Mouse (Mus musculus) limb, embryonic 13.5 days (tissue): ENCODE measurements around the gene Gm10974. TPM values are rescaled to one million over a fixed set of nuclear protein-coding genes. Genes with fewer than 3 reads are reported as not detected.

Experiments used
- ATAC-seq: fragments of 200-750 bp; cut with Nextera tagmentation; 2 replicates; pipeline ENCODE4 v1.8.0; 2017; ENCODE audit warnings: low read depth, moderate number of reproducible peaks, moderate TSS enrichment; ENCODE audit not compliant: low FRiP score
- H3K27ac ChIP-seq: fragments of 300-500 bp; sonication (generic); 2 replicates; pipeline ENCODE4 v1.5.1; 2015; ENCODE audit warnings: inconsistent platforms, mild to moderate bottlenecking, moderate library complexity
- H3K27me3 ChIP-seq: fragments of 300-500 bp; sonication (generic); 2 replicates; pipeline ENCODE4 v1.6.1; 2015; ENCODE audit warnings: mild to moderate bottlenecking, inconsistent platforms
- H3K36me3 ChIP-seq: fragments of 300-500 bp; sonication (generic); 2 replicates; pipeline ENCODE4 v1.6.1; 2015; ENCODE audit warnings: inconsistent platforms, mild to moderate bottlenecking, moderate library complexity
- H3K4me1 ChIP-seq: fragments of 300-500 bp; sonication (generic); 2 replicates; pipeline ENCODE4 v1.6.1; 2015; ENCODE audit warnings: inconsistent platforms
- H3K4me2 ChIP-seq: fragments of 300-500 bp; sonication (generic); replicated peaks from 2 replicates; pipeline ENCODE4 v1.6.1; 2015; ENCODE audit warnings: inconsistent platforms, mild to moderate bottlenecking, moderate library complexity
- H3K4me3 ChIP-seq: fragments of 300-500 bp; sonication (generic); 2 replicates; pipeline ENCODE4 v1.5.1; 2015; ENCODE audit warnings: moderate library complexity, mild to moderate bottlenecking, inconsistent platforms
- H3K9ac ChIP-seq: fragments of 300-500 bp; sonication (generic); 2 replicates; pipeline ENCODE4 v1.6.1; 2015; ENCODE audit warnings: mild to moderate bottlenecking, inconsistent platforms
- H3K9me3 ChIP-seq: fragments of 300-500 bp; sonication (generic); 2 replicates; pipeline ENCODE4 v1.6.1; 2016; ENCODE audit warnings: inconsistent platforms
- WGBS: fragments of 180-500 bp; shearing (Covaris S2); methylation state at CpG from one replicate; pipeline ENCODE4 v1.1.7; 2015; 5-methylcytosine and 5-hydroxymethylcytosine counted together
- polyA plus RNA-seq: library from polyadenylated mRNA; unstranded; fragments of >200 nt; fragmentation: Nextera tagmentation; extraction: Ambion mirVana; gene quantifications from 2 replicates; pipeline ENCODE4 v1.2.1, GENCODE M21; 2015

The Gm10974 gene
- polyA plus RNA-seq, 1 experiment from 2014 or later, result not detected

- ATAC-seq, result no peak
- no peak overlapping the region for H3K4me2 ChIP-seq
- H3K4me3 ChIP-seq, result no peak overlapping the region
- peaks cover 3% of the 10 kb centered on the region for H3K36me3 ChIP-seq
- no peak overlapping the region for H3K9ac ChIP-seq
- WGBS, result 75% methylated on average over 2 of the region's 2 CpGs
- peaks cover 18% of the 10 kb centered on the region for H3K4me1 ChIP-seq
- H3K27ac ChIP-seq, result no peak overlapping the region
- H3K27me3 ChIP-seq, result no peaks in the 10 kb centered on the region
- peaks cover 16% of the 10 kb centered on the region for H3K9me3 ChIP-seq
Measured at GRCm38 (mm10) chr7:66365411-66365810, 294 bp upstream of the Gm10974 start.

- H3K9me3 ChIP-seq, result no peaks in the 10 kb centered on the region
Measured at GRCm38 (mm10) chr7:66369071-66369933, 3.6 kb downstream of the Gm10974 start.

GRCm38 (mm10) chr7:66369934-66370445, 4.3 kb downstream of the Gm10974 start:
- Histone ChIP-seq H3K4me2 (no peak overlapping the region; the same call in 1 of the 2 replicates), H3K27me3 (no peaks in the 10 kb centered on the region), H3K27ac (peak overlapping the region; percentile 28; the same call in 1 of the 2 replicates), H3K4me1 (peaks cover 18% of the 10 kb centered on the region), H3K9me3 (no peaks in the 10 kb centered on the region), H3K36me3 (no peaks in the 10 kb centered on the region; the same call in 1 of the 2 replicates), H3K4me3 (no peak overlapping the region), H3K9ac (no peak overlapping the region)
- 41% methylated on average over 5 of the region's 5 CpGs for WGBS
- ATAC-seq, result no peak

More at GRCm38 (mm10) chr7:66369071-66369933, 3.6 kb downstream of the Gm10974 start:
- Histone ChIP-seq H3K27me3 (no peaks in the 10 kb centered on the region), H3K4me3 (no peak overlapping the region), H3K9ac (no peak overlapping the region), H3K4me1 (peaks cover 18% of the 10 kb centered on the region), H3K4me2 (no peak overlapping the region), H3K36me3 (no peaks in the 10 kb centered on the region; the same call in 1 of the 2 replicates), H3K27ac (peak overlapping the region; percentile 22)
- ATAC-seq, result no peak
- 74% methylated on average over 5 of the region's 5 CpGs for WGBS

- Histone ChIP-seq H3K27ac (no peak overlapping the region), H3K9me3 (no peaks in the 10 kb centered on the region), H3K4me1 (peaks cover 15% of the 10 kb centered on the region), H3K4me3 (no peak overlapping the region), H3K27me3 (no peaks in the 10 kb centered on the region), H3K4me2 (no peak overlapping the region), H3K9ac (no peak overlapping the region), H3K36me3 (no peaks in the 10 kb centered on the region; the same call in 1 of the 2 replicates)
- no peak for ATAC-seq
- WGBS, result 86% methylated on average over 6 of the region's 6 CpGs
Measured at GRCm38 (mm10) chr7:66370970-66371369, 5.3 kb downstream of the Gm10974 start.

GRCm38 (mm10) chr7:66373391-66373790, 7.7 kb downstream of the Gm10974 start:
- H3K4me1 ChIP-seq, result peaks cover 14% of the 10 kb centered on the region
- no peaks in the 10 kb centered on the region; the same call in 1 of the 2 replicates for H3K36me3 ChIP-seq

GRCm38 (mm10) chr7:66375736-66376135, 10.0 kb downstream of the Gm10974 start:
- H3K4me3 ChIP-seq, result no peak overlapping the region
- H3K4me2 ChIP-seq, result no peak overlapping the region
- no peak overlapping the region for H3K27ac ChIP-seq
- ATAC-seq, result no peak
- no peaks in the 10 kb centered on the region for H3K27me3 ChIP-seq
- WGBS, result 87% methylated on average over 4 of the region's 4 CpGs
- no peaks in the 10 kb centered on the region for H3K9me3 ChIP-seq
- H3K36me3 ChIP-seq, result peaks cover 2% of the 10 kb centered on the region; the same call in 1 of the 2 replicates
- no peaks in the 10 kb centered on the region for H3K4me1 ChIP-seq
- no peak overlapping the region for H3K9ac ChIP-seq

More at GRCm38 (mm10) chr7:66373391-66373790, 7.7 kb downstream of the Gm10974 start:
- Histone ChIP-seq H3K27ac (no peak overlapping the region), H3K9ac (no peak overlapping the region), H3K27me3 (no peaks in the 10 kb centered on the region), H3K9me3 (no peaks in the 10 kb centered on the region), H3K4me2 (no peak overlapping the region), H3K4me3 (no peak overlapping the region)
- no peak for ATAC-seq
- WGBS, result 93% methylated on average over 3 of the region's 3 CpGs

GRCm38 (mm10) chr7:66376560-66376959, 10.9 kb downstream of the Gm10974 start:
- Histone ChIP-seq H3K27ac (no peak overlapping the region), H3K36me3 (peaks cover 5% of the 10 kb centered on the region; the same call in 1 of the 2 replicates), H3K9ac (no peak overlapping the region), H3K4me3 (no peak overlapping the region), H3K9me3 (no peaks in the 10 kb centered on the region), H3K4me2 (no peak overlapping the region), H3K4me1 (no peaks in the 10 kb centered on the region), H3K27me3 (no peaks in the 10 kb centered on the region)
- 82% methylated on average over 10 of the region's 10 CpGs for WGBS
- ATAC-seq, result no peak

GRCm38 (mm10) chr7:66384213-66384612, 18.5 kb downstream of the Gm10974 start:
- Histone ChIP-seq H3K4me2 (no peak overlapping the region), H3K9me3 (no peaks in the 10 kb centered on the region), H3K27me3 (no peaks in the 10 kb centered on the region), H3K9ac (no peak overlapping the region), H3K4me1 (peaks cover 35% of the 10 kb centered on the region), H3K4me3 (no peak overlapping the region), H3K27ac (no peak overlapping the region; the same call in 1 of the 2 replicates), H3K36me3 (peaks cover 5% of the 10 kb centered on the region; the same call in 1 of the 2 replicates)
- 57% methylated on average over 5 of the region's 5 CpGs for WGBS
- ATAC-seq, result no peak

GRCm38 (mm10) chr7:66384891-66385290, 19.2 kb downstream of the Gm10974 start:
- no peak overlapping the region for H3K27ac ChIP-seq
- H3K4me3 ChIP-seq, result no peak overlapping the region
- 90% methylated on average over 8 of the region's 8 CpGs for WGBS
- peaks cover 5% of the 10 kb centered on the region; the same call in 1 of the 2 replicates for H3K36me3 ChIP-seq
- peaks cover 35% of the 10 kb centered on the region for H3K4me1 ChIP-seq
- ATAC-seq, result no peak
- H3K27me3 ChIP-seq, result no peaks in the 10 kb centered on the region
- no peak overlapping the region for H3K9ac ChIP-seq
- no peak overlapping the region for H3K4me2 ChIP-seq
- no peaks in the 10 kb centered on the region for H3K9me3 ChIP-seq

GRCm38 (mm10) chr7:66385826-66386225, 20.1 kb downstream of the Gm10974 start:
- Histone ChIP-seq H3K4me1 (peaks cover 35% of the 10 kb centered on the region), H3K4me3 (no peak overlapping the region), H3K27me3 (no peaks in the 10 kb centered on the region), H3K36me3 (peaks cover 1% of the 10 kb centered on the region; the same call in 1 of the 2 replicates), H3K9me3 (no peaks in the 10 kb centered on the region), H3K9ac (no peak overlapping the region), H3K4me2 (no peak overlapping the region), H3K27ac (no peak overlapping the region)
- 93% methylated on average over 12 of the region's 12 CpGs for WGBS
- no peak for ATAC-seq

GRCm38 (mm10) chr7:66386411-66386810, 20.7 kb downstream of the Gm10974 start:
- H3K4me2 ChIP-seq, result no peak overlapping the region
- H3K27ac ChIP-seq, result no peak overlapping the region
- 92% methylated on average over 6 of the region's 6 CpGs for WGBS
- H3K9ac ChIP-seq, result no peak overlapping the region
- H3K4me3 ChIP-seq, result no peak overlapping the region
- H3K4me1 ChIP-seq, result peaks cover 38% of the 10 kb centered on the region
- H3K36me3 ChIP-seq, result no peaks in the 10 kb centered on the region
- no peaks in the 10 kb centered on the region for H3K9me3 ChIP-seq
- H3K27me3 ChIP-seq, result no peaks in the 10 kb centered on the region
- ATAC-seq, result no peak

- Histone ChIP-seq H3K27ac (peak overlapping the region; percentile 58; the same call in 1 of the 2 replicates), H3K9me3 (no peaks in the 10 kb centered on the region), H3K4me1 (peaks cover 44% of the 10 kb centered on the region), H3K36me3 (no peaks in the 10 kb centered on the region), H3K9ac (peak overlapping the region; percentile 90), H3K4me3 (peak overlapping the region; percentile 72), H3K27me3 (no peaks in the 10 kb centered on the region), H3K4me2 (peak overlapping the region; percentile 94)
- no peak for ATAC-seq
- WGBS, result 1% methylated on average over 13 of the region's 13 CpGs
Measured at GRCm38 (mm10) chr7:66387419-66387812, 21.7 kb downstream of the Gm10974 start.
